Mouse (Mus musculus) testis, adult 10 weeks (tissue): ENCODE results near the gene C3. TPM values are rescaled to one million over a fixed set of nuclear protein-coding genes. Genes with fewer than 3 reads are reported as not detected.

Source experiments
- polyA plus RNA-seq: library from polyadenylated mRNA; stranded (reverse); fragments of 350-450 nt; fragmentation: Illumina TruSeq; extraction: RNeasy Lipid Tissue Mini Kit (QIAGEN cat#74804); gene quantifications from one replicate; pipeline ENCODE4 v1.2.3, GENCODE M21; 2014; ENCODE audit warnings: low read depth, low replicate concordance

Gene C3
- polyA plus RNA-seq, result 10.5 TPM

GRCm38 (mm10) chr17:57228014-57228413 is at the start of gene C3:
Gene C3, minus strand, starts transcription at chr17:57228136.

GRCm38 (mm10) chr17:57249186-57250181 is 21.5 kb upstream of the C3 start, which contains the start of gene Trip10:
Gene Trip10, plus strand, starts transcription at chr17:57249455.

GRCm38 (mm10) chr17:57248201-57248699 is 20.3 kb upstream of the C3 start, which contains the start of gene Gpr108:
Gene Gpr108, minus strand, starts transcription at chr17:57248446.

GRCm38 (mm10) chr17:57194041-57194507 is 33.9 kb downstream of the C3 start, which contains the start of gene Tnfsf14:
Gene Tnfsf14, minus strand, starts transcription at chr17:57194177.

Other genes with a start within 250 kb of the C3 start
- gene Acer1, start 246.0 kb downstream of the C3 start, polyA plus RNA-seq, result not detected
- gene Clpp, start 237.8 kb downstream of the C3 start, polyA plus RNA-seq, result 0.98 TPM
- gene Alkbh7, start 230.8 kb downstream of the C3 start, polyA plus RNA-seq, result 2.4 TPM
- gene Pspn, start 228.1 kb downstream of the C3 start, polyA plus RNA-seq, result not detected
- gene Gtf2f1, start 216.8 kb downstream of the C3 start, polyA plus RNA-seq, result 22.5 TPM
- gene Gm17949, start 216.7 kb downstream of the C3 start, polyA plus RNA-seq, result 1.6 TPM
- 6.2 TPM for gene Khsrp, start 196.6 kb downstream of the C3 start, polyA plus RNA-seq
- gene Slc25a41, start 186.5 kb downstream of the C3 start, polyA plus RNA-seq, result 3.7 TPM
- gene Crb3, start 169.0 kb downstream of the C3 start, polyA plus RNA-seq, result 0.41 TPM
- gene Slc25a23, start 168.3 kb downstream of the C3 start, polyA plus RNA-seq, result 2.7 TPM
- not detected for gene Dennd1c, start 149.6 kb downstream of the C3 start, polyA plus RNA-seq
- not detected for gene Tubb4a, start 140.4 kb downstream of the C3 start, polyA plus RNA-seq
- gene Tnfsf9, start 122.8 kb downstream of the C3 start, polyA plus RNA-seq, result not detected
- gene Cd70, start 78.4 kb downstream of the C3 start, polyA plus RNA-seq, result not detected
- not detected for gene Tnfsf14, start 34.0 kb downstream of the C3 start, polyA plus RNA-seq
- 2.2 TPM for gene Gpr108, start 20.3 kb upstream of the C3 start, polyA plus RNA-seq
- 0.85 TPM for gene Trip10, start 21.3 kb upstream of the C3 start, polyA plus RNA-seq
- 3.2 TPM for gene Vav1, start 51.0 kb upstream of the C3 start, polyA plus RNA-seq
- 2.9 TPM for gene Adgre1, start 130.6 kb upstream of the C3 start, polyA plus RNA-seq